Mouse (Mus musculus): Measurements from ENCODE around the gene Nudt22. TPM values are rescaled to one million over a fixed set of nuclear protein-coding genes. Genes with fewer than 3 reads are reported as not detected.
A peak's percentile ranks its signal among the peaks of the same experiment; 100 is the strongest.
"Not testable (repeated sequence)": the region's sequence is repeated elsewhere in the genome, so short reads cannot be mapped to it uniquely, and the experiment has no call there.

Gene Nudt22
- total RNA-seq, 1 experiment from 2014 or later = 3.3 TPM

- ATAC-seq (replicated peaks; ENCODE audit: low read depth, poor library complexity, severe bottlenecking) = no peak
These were observed 1.9 kb upstream of the Nudt22 start for GRCm38 (mm10) chr19:6997721-6998290.

GRCm38 (mm10) chr19:6995255-6995991, 494 bp downstream of the Nudt22 start:
- ATAC-seq (replicated peaks; ENCODE audit: low read depth, poor library complexity, severe bottlenecking) = no peak

DNA sequence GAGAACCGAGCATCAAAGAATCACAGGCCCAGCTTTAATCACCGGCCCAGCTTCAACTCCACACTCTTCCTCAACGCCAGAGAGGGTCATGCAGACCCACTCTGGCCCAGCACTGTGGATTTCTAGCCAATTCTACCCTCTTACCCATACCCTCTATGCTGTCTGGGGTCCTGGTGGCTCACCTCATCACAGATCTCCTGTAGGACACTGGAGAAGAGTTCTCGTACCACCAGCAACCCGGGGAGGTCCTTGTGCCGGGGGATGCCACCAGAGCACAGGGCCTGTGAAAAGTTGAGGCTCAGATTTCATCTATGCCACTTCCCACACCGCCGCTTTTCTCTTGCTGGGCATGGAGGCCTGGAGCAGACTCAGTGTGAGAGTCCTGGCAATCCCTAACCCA, 1.4 kb downstream of the Nudt22 start:
- ATAC-seq (replicated peaks; ENCODE audit: low read depth, poor library complexity, severe bottlenecking) = no peak

GRCm38 (mm10) chr19:6994002-6994401, 1.9 kb downstream of the Nudt22 start:
- ATAC-seq (replicated peaks; ENCODE audit: low read depth, poor library complexity, severe bottlenecking) = no peak

- no peak for ATAC-seq (replicated peaks; ENCODE audit: low read depth, poor library complexity, severe bottlenecking)
These were observed 2.7 kb downstream of the Nudt22 start for GRCm38 (mm10) chr19:6993011-6993770.

DNA sequence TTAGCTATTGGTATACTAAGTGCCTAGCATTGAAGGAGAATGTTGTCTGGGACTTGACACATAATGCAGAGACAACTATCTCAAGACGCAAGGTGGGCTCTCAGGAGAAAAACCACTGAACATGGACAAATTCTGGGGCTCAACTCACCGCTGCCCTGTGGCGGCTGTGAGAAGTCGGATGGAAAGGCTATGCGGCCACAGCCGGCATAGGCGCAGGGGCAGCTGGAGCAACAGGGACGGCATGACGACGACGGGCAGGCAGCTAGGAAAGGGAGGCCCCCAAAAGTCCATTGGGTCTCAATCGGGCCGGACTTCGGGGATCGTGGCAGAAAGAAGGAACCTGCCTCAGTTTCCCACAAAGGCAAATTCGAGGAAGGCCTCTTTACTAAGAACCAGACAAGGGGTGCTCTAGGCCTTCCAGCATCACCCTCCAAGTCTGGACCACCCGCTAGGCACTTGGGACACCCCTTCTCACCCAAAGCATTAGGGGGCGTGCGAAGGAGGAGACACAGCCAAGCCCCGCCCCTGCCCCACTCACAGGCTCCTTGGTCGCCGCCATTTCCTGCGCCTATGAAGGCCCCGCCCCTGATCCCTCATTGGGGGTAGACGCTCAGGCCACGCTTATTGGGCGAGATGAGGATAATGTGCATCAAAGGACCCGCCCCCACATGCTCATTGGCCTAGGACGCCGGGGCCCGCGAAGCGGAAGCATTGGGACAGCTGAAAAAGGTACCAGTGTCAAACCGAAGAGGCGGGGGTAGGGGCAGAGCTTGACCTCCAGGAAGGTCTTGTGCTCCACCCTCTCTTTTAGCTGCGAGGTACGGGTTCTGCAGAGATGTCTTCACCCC, 3.7 kb downstream of the Nudt22 start, which contains the start of gene Dnajc4:
TSS of gene Dnajc4 (minus strand) at position 562 of the 848 bp plus-strand sequence.
- peak; percentile 91 for ATAC-seq (replicated peaks; ENCODE audit: low read depth, poor library complexity, severe bottlenecking)

GRCm38 (mm10) chr19:6991166-6991565, 4.8 kb downstream of the Nudt22 start:
- not testable (repeated sequence) for ATAC-seq (replicated peaks; ENCODE audit: low read depth, poor library complexity, severe bottlenecking)

GRCm38 (mm10) chr19:6990712-6991111, 5.2 kb downstream of the Nudt22 start:
- ATAC-seq (replicated peaks; ENCODE audit: low read depth, poor library complexity, severe bottlenecking) = no peak

DNA sequence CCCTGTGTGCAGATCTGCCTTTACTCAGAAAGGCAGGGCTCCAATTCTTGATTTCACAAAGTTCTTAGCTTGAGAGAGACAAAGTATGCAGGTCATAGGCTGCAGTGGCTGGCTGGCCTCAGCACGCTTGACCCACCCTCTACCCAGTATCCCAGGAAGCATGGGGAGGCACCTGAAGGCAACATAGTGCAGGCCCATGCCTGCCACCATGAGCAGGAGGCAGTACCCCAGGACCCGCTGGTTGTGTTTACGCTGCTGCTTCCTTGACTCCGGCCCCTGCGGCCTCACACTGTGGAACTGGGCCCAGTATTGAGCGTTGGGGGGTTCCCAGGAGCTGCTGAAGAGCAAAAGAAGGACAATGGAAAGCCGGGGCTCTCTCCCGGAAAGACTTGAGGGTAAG, 6.7 kb downstream of the Nudt22 start:
- no peak for ATAC-seq (replicated peaks; ENCODE audit: low read depth, poor library complexity, severe bottlenecking)

DNA sequence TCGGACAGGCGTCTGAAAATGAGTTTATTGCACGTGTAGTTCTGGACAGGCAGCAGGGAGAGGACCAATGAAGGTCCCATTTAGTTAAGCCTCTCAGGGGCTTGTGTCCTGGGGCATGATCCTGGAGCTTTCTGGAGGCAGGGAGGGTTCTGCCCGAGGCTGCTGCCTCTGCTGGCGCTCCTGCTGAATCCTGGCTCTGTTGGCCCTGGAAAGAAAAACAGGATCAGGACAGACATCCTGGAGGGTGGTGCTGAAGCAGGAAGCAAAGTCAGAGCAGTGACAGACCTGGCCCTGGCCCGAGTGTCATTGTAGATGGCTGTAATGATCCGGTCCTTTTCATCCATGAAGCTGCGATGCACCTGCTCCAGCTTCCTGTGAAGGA, 8.0 kb downstream of the Nudt22 start:
- ATAC-seq (replicated peaks; ENCODE audit: low read depth, poor library complexity, severe bottlenecking) = no peak

- peak; percentile 27 for ATAC-seq (replicated peaks; ENCODE audit: low read depth, poor library complexity, severe bottlenecking)
These were observed 8.6 kb downstream of the Nudt22 start, which contains the start of gene Vegfb for GRCm38 (mm10) chr19:6987061-6987903. Gene Vegfb (minus strand): TSS chr19:6987651.

DNA sequence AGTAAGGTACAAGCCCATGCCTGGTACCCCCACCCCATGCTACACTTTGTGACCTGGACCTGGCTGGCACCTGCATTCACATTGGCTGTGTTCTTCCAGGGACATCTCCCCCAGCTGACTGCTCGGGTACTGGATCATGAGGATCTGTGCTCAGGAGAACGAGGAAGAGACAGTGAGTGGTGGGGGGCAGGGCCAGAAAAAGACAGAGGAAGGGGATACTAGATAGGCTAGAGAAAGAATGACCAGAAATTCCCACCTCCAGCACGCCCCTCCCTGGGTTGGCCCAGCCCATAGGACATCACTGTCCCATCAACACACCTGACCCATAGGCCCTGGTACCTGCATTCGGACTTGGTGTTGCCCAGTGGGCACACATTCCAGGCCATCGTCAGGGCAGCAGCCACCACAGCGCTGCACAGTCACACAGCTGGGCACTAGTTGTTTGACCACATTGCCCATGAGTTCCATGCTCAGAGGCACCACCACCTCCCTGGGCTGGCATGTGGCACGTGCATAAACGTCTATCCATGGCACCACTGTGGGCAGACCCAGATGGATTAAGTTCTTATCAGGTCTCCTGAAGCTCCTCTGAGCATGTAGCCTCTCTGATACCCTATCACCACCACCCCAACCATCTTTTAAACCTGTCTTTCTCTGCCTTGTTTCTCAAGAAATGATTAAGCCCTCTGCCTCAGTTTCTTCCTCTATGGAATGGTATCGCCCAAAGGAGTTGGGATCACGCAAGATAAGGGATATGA, 9.8 kb downstream of the Nudt22 start:
- ATAC-seq (replicated peaks; ENCODE audit: low read depth, poor library complexity, severe bottlenecking) = no peak

DNA sequence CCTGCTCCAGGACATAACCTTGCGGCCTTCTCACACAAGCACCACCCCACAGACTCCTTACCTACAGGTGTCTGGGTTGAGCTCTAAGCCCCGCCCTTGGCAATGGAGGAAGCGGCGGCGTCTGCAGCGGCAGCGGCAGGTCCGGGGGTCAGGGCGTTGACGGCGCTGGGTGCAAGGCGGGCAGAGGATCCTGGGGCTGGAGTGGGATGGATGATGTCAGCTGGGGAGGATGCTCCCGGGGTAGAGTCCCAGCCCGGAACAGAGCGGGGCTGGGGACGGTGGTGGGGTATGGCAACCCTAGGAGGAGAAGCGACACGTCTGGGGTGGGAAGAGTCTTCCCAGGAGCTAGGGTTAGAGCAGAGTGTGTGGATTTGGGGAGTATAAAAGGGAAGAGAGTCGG, 10.6 kb downstream of the Nudt22 start:
- no peak for ATAC-seq (replicated peaks; ENCODE audit: low read depth, poor library complexity, severe bottlenecking)

GRCm38 (mm10) chr19:6983621-6984020, 12.3 kb downstream of the Nudt22 start:
- ATAC-seq (replicated peaks; ENCODE audit: low read depth, poor library complexity, severe bottlenecking) = no peak

DNA sequence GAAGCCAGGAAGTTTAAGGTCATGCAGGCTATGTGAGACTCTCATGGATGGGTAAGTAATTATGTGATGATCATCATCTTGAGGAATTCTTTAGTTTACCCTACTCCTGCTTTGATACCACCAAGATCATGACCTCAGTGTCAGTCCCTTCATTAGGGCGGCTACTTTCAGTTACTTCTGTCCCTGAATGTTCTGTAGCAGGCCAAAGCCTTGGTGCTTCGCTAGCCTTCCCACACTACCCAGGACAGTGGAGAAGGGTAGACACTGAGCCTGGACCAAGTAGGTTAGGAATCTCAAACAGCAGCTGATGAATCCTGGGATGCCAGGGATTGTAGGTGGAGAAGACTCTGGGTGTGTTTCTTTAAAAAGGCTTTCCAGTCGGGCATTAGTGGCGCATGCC, 14.5 kb downstream of the Nudt22 start:
- no peak for ATAC-seq (replicated peaks; ENCODE audit: low read depth, poor library complexity, severe bottlenecking)

GRCm38 (mm10) chr19:6980381-6981093, 15.4 kb downstream of the Nudt22 start, which contains the start of gene Fkbp2:
Gene Fkbp2 (minus strand): TSS chr19:6980501.
- peak; percentile 53 for ATAC-seq (replicated peaks; ENCODE audit: low read depth, poor library complexity, severe bottlenecking)

- peak; percentile 79 for ATAC-seq (replicated peaks; ENCODE audit: low read depth, poor library complexity, severe bottlenecking)
These were observed 16.2 kb downstream of the Nudt22 start for GRCm38 (mm10) chr19:6979486-6980380.
